Mouse (Mus musculus) brain, embryonic 18.5 days (tissue): ENCODE data around the gene Cbr2.
A peak's percentile ranks its signal among the peaks of the same experiment; 100 is the strongest.
"Not testable (repeated sequence)": the region's sequence is repeated elsewhere in the genome, so short reads cannot be mapped to it uniquely, and the experiment has no call there.

Experiments used
- DNase-seq: peaks from one replicate; pipeline ENCODE4 v3.0.0-alpha.2; 2012; ENCODE audit warnings: low read depth, low spot score

Gene Cbr2

DNA sequence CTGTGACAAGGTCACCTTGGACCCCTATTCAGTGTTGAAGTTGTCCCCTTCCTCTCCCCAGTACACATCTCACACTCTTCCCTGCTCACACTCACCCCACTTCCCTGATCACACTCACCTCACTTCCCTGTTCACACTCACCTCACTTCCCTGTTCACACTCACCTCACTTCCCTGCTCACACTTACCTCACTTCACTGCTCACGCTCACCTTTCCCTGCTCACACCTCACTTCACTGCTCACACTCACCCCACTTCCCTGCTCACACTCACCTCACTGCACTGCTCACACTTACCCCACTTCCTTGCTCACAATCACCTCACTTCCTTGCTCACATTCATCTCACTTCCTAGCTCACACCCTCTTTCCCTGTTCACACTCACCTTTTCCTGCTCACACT lies 519 bp downstream of the Cbr2 start:
- no peak for DNase-seq

DNA sequence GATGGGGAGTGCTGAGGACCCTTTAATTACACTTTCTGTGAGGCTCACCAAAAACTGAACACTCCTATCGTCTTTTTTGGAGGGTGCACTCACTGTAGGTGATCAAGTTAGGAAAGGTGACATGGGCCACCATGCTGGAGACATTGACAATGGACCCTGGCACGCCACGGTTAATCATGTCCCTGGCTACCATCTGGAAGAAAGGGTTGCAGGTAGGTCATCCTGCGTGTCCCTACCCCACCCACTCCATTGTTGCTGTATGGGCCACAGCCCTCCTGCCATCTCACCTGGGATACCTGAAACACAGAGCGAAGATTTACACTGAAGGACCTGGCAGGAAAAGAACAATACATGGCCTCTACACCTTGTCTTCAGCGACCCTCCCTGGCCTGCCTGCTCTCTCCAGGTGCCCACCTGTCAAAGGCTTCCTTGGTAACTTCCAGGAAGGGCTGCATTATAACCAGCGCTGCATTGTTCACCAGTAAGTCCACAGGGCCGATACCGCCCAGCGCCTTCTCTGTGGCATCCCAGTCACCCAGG lies 1.5 kb downstream of the Cbr2 start:
- no peak for DNase-seq

DNA sequence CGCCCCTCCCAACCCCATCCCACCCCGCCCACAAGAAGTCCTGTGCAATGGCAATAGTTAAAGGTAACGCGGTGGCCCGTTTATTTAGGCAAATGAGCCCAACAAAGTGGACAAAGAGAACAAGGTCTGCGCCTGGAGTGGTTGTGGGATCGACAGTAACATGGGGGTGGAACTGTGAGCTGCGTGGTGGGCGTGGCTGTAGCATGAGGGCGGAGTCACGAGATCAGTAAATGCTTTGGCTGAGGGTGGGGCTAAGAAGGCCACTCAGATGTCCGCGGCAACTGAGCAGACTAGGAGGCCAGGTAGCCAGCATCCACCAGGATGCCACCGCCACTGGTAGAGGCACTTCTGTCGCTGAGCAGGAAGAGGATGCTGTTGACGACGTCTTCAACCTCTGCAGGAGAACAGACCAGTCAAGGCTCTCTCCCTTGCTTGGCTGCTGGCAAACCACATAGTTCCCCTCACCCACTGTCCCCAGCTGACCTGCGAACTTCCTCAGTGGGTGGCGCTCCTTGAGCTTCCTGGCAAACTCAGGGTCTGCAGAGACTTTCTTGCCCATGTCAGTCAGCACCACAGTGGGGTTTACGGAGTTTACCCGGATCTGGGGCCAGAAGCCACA lies 2.4 kb downstream of the Cbr2 start:
- DNase-seq = not testable (repeated sequence)

DNA sequence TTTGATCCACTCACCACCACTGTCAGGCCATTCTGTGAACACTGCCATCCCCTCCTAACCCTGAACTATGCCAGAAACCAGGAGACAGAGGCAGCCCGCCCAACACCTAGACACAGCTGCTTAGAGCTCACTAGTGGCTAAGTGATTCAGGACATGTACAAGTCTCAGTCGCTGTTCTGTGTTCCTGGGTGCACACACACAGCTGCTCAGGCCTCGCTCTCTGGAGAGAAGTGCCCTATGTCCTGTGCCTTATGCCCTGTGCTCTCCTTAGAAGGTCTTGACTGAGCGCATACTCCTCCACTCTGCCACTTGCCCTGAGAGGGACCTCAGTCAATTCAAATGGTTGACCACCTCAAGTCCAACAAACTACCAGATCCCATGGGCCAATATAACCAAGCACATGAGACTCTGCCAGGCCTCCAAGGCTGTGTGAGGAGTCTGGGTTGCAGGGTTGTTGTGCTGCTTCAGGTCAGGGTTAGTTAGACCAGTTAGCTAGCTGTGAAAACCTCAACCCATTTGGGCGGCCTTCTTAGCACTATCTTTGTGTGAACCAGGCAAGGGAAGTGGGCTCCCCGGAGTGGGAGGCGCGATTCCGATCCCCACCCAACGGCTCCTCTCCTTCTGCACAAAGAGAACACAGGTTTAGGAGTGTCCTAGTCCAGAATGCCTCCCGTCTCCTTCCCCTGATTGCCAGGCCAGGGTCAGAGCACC lies 3.2 kb downstream of the Cbr2 start:
- DNase-seq = no peak

GRCm38 (mm10) chr11:120727564-120727963 lies 4.3 kb downstream of the Cbr2 start:
- no peak for DNase-seq

DNA sequence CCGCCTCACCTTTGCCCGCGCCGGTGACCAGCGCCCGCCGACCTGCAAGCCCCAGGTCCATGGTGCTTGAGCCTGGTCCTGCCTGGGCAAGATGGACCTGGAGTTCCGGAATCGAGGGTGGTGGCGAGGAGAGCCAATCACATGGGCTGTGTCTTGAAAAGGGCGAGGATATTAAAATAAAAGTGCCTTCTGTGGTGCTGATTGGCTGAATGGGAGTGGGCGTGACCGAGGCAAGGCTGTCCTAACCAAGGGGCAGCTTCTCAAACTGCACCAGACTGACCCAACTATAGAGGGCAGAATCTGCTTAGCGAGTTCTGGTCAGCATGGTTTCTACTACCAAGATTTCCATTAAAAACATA lies 4.8 kb downstream of the Cbr2 start, which contains the start of gene Dcxr:
Gene Dcxr (minus strand): TSS at position 113 of the 359 bp plus-strand sequence.
- no peak for DNase-seq

GRCm38 (mm10) chr11:120726243-120727168 lies 5.4 kb downstream of the Cbr2 start:
- no peak for DNase-seq

DNA sequence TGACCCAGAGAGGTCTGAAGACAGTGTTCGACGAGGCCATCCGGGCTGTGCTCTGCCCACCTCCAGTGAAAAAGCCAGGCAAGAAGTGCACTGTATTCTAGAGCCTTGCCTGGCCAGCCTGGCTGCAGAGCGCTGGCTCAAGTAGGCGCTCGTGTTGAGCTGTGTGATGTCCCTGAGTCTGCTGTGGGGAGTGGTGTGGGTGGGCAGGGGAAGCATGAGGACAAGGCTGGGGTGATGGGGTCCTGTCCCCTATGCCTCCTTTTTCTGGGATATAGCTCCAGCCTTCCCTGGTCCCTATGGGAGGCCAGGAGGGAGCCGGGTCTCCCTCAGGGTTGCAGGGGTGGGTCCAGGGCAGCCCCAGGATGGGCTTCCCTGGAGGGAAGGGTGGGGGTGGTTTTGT lies 8.4 kb downstream of the Cbr2 start:
- no peak for DNase-seq

DNA sequence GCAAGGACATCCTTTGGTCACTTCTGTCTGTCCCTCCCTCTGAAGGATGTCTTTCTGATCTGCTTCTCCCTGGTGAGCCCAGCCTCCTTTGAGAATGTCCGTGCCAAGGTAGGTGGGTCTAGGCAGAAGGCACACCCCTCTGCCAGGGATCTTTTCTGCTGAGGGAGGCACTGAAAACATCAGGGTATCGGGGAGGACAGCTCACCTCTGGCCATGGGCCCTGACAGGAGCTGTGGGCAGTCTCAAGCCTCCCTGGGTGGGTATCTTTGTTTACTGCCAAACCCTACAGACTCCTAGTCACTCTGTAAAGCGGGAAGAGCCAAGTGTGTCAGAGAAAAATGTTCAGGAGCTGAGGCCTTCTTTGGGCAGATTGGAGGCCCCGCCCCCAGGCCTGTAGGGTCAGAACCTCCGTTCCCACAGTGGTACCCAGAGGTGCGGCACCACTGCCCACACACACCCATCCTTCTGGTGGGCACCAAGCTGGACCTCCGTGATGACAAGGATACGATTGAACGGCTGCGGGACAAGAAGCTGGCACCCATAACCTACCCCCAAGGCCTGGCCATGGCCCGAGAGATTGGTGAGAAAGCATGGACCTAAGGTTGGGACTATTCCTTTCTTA lies 9.0 kb downstream of the Cbr2 start:
- no peak for DNase-seq

GRCm38 (mm10) chr11:120722067-120722630 lies 9.8 kb downstream of the Cbr2 start:
- no peak for DNase-seq

DNA sequence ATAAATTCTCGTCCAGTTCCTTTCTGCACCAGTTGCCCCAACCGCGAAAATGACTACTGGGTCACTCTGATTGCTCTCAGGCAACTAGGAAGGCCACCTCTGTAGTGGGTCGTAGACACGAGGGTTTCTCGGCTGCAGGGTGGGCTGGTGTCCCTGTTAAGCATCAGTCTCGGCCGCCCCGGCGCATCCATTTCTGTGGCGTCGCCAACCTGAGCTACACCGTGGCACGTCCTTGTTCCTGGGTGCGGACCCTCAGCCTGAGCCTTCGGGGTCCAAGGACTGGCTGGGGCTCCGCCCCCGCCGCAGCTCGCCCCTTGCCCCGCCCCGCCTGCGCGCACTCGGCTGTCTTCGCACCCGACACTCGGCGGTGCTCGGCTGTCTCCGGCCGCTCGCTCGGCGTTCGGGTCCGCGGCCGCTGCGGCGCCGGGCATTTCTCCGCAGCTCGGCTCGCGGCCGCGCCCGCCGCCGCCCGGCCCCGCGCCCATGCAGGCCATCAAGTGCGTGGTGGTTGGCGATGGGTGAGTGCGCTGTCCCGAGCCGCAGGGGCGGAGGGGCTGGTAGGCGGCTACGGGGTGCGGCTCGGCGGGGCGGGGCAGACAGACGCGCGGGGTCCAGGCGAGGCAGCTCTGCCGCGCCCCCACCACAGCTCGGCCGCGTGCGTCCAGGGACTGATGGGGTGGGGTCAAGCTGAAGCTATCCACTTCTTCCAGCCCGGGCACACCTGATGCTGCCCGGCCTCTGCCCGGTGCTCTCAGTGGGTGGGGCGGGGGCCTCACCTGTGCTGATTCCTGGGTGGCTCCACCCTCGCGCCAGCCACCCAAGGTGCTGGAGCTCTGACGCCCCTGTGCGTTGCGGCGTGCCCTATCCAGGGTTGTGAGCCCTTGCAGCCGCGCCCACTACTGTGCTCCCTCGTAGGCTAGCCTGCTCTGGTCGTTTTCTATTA lies 10.5 kb downstream of the Cbr2 start, which contains the start of gene Rac3:
Gene Rac3 (plus strand): TSS at position 347 of the 943 bp plus-strand sequence.
- DNase-seq = no peak

DNA sequence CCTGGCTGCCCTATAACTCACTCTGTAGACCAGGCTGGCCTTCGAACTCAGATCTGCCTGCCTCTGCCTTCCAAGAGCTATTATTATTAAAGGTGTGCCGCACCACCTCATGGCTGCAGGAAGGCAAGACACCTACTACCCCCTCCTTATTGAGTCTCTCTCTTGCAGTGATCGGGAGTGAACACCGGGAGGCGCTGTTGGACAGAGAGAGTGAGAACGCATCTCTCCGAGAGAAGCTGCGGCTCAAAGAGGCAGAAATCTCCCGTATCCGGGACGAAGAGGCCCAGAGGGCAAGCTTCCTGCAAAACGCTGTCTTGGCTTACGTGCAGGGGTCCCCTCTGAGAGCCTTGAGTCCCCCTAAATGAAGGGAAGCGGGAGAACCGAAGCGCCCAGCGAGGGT lies 11.5 kb downstream of the Cbr2 start:
- peak; percentile 76 for DNase-seq

- DNase-seq = no peak
Measured at GRCm38 (mm10) chr11:120719841-120720376, 12.0 kb downstream of the Cbr2 start.

DNA sequence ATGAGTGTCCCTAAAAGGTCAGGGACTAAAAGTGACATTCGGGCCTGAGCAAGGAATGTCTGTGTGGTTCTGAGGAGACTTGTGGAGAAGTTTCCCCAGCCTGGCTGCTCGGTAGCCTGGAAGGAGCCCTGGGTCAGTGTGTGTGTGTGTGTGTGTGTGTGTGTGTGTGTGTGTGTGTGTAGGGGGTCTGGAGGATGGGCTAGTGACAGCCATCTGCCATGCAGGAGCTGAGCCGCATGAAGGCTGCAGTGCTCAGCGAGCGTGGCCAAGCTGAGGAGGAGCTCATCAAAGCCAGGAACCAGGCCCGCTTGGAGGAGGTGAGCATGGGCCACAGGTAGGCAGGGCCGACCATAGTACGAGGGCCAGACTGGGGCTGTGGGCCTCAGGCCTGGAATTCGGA lies 12.7 kb downstream of the Cbr2 start:
- no peak for DNase-seq

DNA sequence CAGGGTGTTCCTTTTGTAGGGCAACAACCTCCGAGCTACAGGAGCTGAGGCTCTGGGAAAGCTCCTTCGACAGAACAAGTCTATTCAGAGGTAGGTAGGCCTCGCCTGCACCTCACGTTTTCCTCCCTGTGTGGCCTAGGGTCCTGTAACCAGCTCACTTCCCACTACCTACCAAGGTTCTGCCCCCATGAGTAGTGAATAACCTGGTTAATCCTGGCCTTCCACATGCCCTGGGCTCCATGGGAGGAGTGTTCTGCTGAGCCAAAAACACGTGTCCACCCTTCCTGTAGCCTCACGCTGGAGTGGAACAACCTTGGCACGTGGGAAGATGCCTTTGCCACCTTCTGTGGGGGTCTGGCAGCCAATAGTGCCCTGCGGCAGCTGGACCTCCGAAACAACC lies 16.8 kb downstream of the Cbr2 start:
- DNase-seq = no peak

GRCm38 (mm10) chr11:120714546-120714945 lies 17.4 kb downstream of the Cbr2 start:
- DNase-seq = no peak

DNA sequence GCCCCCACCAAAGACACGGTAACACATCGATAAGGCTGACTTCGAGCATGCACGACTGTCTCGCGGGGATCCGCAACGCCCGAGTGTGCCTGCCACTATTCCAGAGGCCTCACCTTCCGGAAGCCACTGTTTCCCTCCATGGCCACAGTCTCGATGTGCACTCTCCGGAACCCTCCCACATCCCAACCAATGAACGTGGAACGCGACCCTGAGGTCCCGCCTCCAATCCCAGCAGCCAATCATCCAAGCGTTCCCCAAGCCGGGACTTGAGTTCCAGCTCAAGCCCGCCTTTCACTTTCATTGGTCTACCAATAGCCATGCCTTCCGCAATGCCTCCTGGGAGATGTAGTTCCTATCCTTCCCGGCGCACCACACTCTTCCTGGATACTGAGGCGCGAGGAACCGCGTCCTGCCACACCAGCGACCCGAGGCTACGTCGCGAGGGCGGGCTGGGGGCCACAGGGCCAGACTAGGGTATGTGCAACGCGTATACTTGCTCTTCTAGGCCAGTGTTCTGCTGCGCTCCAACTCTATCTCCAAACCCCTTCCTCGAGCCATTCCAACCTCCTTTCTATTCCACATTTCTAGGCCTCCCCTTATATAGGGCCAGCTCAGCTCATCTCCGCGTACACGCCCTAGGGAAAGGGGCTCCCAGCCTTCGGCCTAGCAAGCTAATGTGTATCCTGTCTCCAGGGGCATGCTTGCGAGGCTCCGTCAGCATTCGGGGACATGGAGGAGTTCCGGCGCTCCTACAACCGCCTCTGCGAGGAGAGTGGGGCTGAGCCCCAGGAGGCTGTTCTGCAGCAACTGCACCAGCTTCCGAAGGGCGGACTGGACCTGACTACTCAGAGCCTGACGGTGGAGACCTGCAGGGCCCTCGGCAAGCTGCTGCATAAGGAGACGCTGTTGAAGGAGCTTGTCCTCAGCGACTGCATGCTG lies 18.1 kb downstream of the Cbr2 start, which contains the start of the genes Cenpx and Lrrc45:
Gene Cenpx (minus strand): TSS at position 159 of the 939 bp plus-strand sequence.
Gene Lrrc45 (plus strand): TSS at position 346 of the 939 bp plus-strand sequence.
- DNase-seq = peak; percentile 97

DNA sequence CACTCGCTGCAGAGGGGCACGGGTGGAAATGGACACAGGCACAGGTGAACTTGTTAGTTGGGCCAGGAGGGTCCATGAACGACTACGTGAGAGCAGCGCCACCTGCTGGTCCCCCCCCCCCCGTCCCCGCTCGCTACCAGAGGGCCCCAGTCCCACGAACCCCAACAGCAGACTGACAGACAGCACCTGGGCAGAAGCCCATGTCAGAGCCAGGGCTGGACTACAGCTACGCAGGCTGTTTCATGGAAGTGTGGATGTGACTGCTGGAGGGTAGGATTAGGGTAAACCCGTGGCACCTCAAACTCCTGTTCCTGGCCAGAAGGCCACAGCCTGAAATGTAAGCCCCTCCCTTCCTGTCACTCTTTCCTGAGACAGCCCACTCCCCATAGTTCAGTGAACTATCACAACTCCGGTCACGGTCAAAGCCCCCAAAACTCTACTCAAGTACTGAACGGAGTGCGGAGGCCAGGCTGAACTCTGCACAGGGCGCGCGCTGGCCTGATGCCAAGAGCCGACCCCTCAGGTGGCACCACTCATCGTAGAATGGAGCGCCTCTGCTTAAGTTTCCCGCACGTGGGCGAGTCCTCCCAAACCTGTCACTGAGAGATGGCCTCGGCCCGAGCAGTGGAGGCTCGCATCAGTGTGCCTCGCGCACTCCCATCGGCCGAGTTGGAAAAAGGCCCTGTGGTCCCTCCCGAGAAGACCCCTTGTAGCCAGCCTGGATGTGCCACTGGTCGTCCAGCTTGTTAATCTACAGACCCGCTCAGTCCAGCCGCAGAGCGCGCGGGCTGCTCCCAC lies 18.9 kb downstream of the Cbr2 start:
- no peak for DNase-seq
